Mouse (Mus musculus) forebrain, postnatal 0 days (tissue): Measurements from ENCODE around the gene Celf6. TPM values are rescaled to one million over a fixed set of nuclear protein-coding genes. Genes with fewer than 3 reads are reported as not detected.

Source experiments
- ATAC-seq: fragments of 200-750 bp; cut with Nextera tagmentation; 2 replicates; pipeline ENCODE4 v1.8.0; 2017; ENCODE audit warnings: mild to moderate bottlenecking, moderate library complexity
- DNase-seq: peaks from one replicate; pipeline ENCODE4 v3.0.0-alpha.2; 2015
- H3K27ac ChIP-seq: fragments of 300-500 bp; sonication (generic); 2 replicates; pipeline ENCODE4 v1.5.1; 2014; ENCODE audit warnings: low read depth, mild to moderate bottlenecking, antibody characterized with exemption, low read length, moderate library complexity, mixed read lengths
- H3K27me3 ChIP-seq: fragments of 300-500 bp; sonication (generic); 2 replicates; pipeline ENCODE4 v1.6.1; 2014; ENCODE audit warnings: mild to moderate bottlenecking, low read length, mixed read lengths; ENCODE audit not compliant: insufficient read depth
- H3K36me3 ChIP-seq: fragments of 300-500 bp; sonication (generic); 2 replicates; pipeline ENCODE4 v1.6.1; 2014; ENCODE audit warnings: mild to moderate bottlenecking, moderate library complexity; ENCODE audit not compliant: insufficient read depth
- H3K4me1 ChIP-seq: fragments of 300-500 bp; sonication (generic); 2 replicates; pipeline ENCODE4 v1.6.1; 2014; ENCODE audit warnings: antibody characterized with exemption; ENCODE audit not compliant: insufficient read depth
- H3K4me2 ChIP-seq: fragments of 300-500 bp; sonication (generic); 2 replicates; pipeline ENCODE4 v1.6.1; 2014; ENCODE audit warnings: low read depth, mild to moderate bottlenecking, moderate library complexity
- H3K4me3 ChIP-seq: fragments of 300-500 bp; sonication (generic); 2 replicates; pipeline ENCODE4 v1.5.1; 2014; ENCODE audit warnings: low read depth, low read length, mixed read lengths
- H3K9ac ChIP-seq: fragments of 300-500 bp; sonication (generic); 2 replicates; pipeline ENCODE4 v1.6.1; 2014; ENCODE audit warnings: mild to moderate bottlenecking
- H3K9me3 ChIP-seq: fragments of 300-500 bp; sonication (generic); 2 replicates; pipeline ENCODE4 v1.6.1; 2016; ENCODE audit warnings: low read length
- CTCF ChIP-seq: sonication (generic); IDR thresholded peaks from 2 replicates; pipeline ENCODE4 v1.5.1; 2016; ENCODE audit warnings: antibody characterized with exemption, control low read depth, low read depth
- WGBS: fragments of 180-500 bp; shearing (Covaris S2); extraction: QIAGEN DNeasy Blood & Tissue Kit; methylation state at CpG from one replicate; pipeline ENCODE4 v1.1.7; 2014; 5-methylcytosine and 5-hydroxymethylcytosine counted together
- polyA plus RNA-seq: library from polyadenylated mRNA; unstranded; fragments of >200 nt; fragmentation: Nextera tagmentation; extraction: Ambion mirVana; gene quantifications from 2 replicates; pipeline ENCODE4 v1.2.1, GENCODE M21; 2015
- total RNA-seq: library from RNA; depleted of rRNA; stranded (reverse); fragments of >200 nt; gene quantifications from 2 replicates; pipeline ENCODE4 v1.2.3, GENCODE M21; 2014

Gene Celf6
- total and polyA plus RNA-seq, 2 experiments from 2014 or later: 41.7 to 97.6 TPM

GRCm38 (mm10) chr9:59541617-59542016 is 36.1 kb upstream of the Celf6 start:
- H3K27me3 ChIP-seq: no peaks in the 10 kb centered on the region
- TF ChIP-seq CTCF: no peak
- ATAC-seq (no peak), DNase-seq (no peak)
- H3K4me3 ChIP-seq: no peak overlapping the region
- H3K9ac ChIP-seq: no peak overlapping the region
- peaks cover 22% of the 10 kb centered on the region for H3K4me1 ChIP-seq
- 0 out of 2 replicates have a peak, but pooled peaks cover 2% of the 10 kb centered on the region for H3K36me3 ChIP-seq
- 93% methylated on average over 6 of the region's 6 CpGs for WGBS
- H3K9me3 ChIP-seq: no peaks in the 10 kb centered on the region
- H3K4me2 ChIP-seq: no peak overlapping the region
- no peak overlapping the region for H3K27ac ChIP-seq

GRCm38 (mm10) chr9:59542766-59543324 is 34.9 kb upstream of the Celf6 start:
- no peaks in the 10 kb centered on the region for H3K27me3 ChIP-seq
- H3K4me1 ChIP-seq: peaks cover 22% of the 10 kb centered on the region
- no peak overlapping the region for H3K4me3 ChIP-seq
- TF ChIP-seq CTCF: no peak
- DNase-seq: no peak
- H3K36me3 ChIP-seq: 0 out of 2 replicates have a peak, but pooled peaks cover 6% of the 10 kb centered on the region
- ATAC-seq: no peak
- no peak overlapping the region for H3K9ac ChIP-seq
- H3K9me3 ChIP-seq: no peaks in the 10 kb centered on the region
- H3K27ac ChIP-seq: no peak overlapping the region
- H3K4me2 ChIP-seq: no peak overlapping the region

- ATAC-seq (no peak), DNase-seq (no peak)
- 89% methylated on average over 5 of the region's 5 CpGs for WGBS
- no peak for TF ChIP-seq CTCF
- H3K9me3 ChIP-seq: no peaks in the 10 kb centered on the region
- no peaks in the 10 kb centered on the region for H3K27me3 ChIP-seq
- H3K9ac ChIP-seq: no peak overlapping the region
- no peak overlapping the region for H3K4me3 ChIP-seq
- H3K36me3 ChIP-seq: 0 out of 2 replicates have a peak, but pooled peaks cover 6% of the 10 kb centered on the region
- H3K27ac ChIP-seq: no peak overlapping the region
- no peak overlapping the region for H3K4me2 ChIP-seq
- H3K4me1 ChIP-seq: peaks cover 16% of the 10 kb centered on the region
Observed at GRCm38 (mm10) chr9:59544739-59545138, 33.0 kb upstream of the Celf6 start.

GRCm38 (mm10) chr9:59547869-59548268 is 29.8 kb upstream of the Celf6 start:
- 0 out of 2 replicates have a peak, but pooled peaks cover 6% of the 10 kb centered on the region for H3K36me3 ChIP-seq
- H3K4me1 ChIP-seq: no peaks in the 10 kb centered on the region
- H3K9ac ChIP-seq: no peak overlapping the region
- H3K27me3 ChIP-seq: no peaks in the 10 kb centered on the region
- no peak for TF ChIP-seq CTCF
- no peaks in the 10 kb centered on the region for H3K9me3 ChIP-seq
- 83% methylated on average over 1 of the region's 1 CpGs for WGBS
- H3K4me3 ChIP-seq: no peak overlapping the region
- ATAC-seq (no peak), DNase-seq (no peak)
- H3K4me2 ChIP-seq: no peak overlapping the region
- no peak overlapping the region for H3K27ac ChIP-seq

GRCm38 (mm10) chr9:59548961-59549487 is 28.7 kb upstream of the Celf6 start:
- Histone ChIP-seq H3K9ac (no peak overlapping the region), H3K27me3 (no peaks in the 10 kb centered on the region), H3K36me3 (0 out of 2 replicates have a peak, but pooled peaks cover 7% of the 10 kb centered on the region), H3K4me2 (no peak overlapping the region), H3K4me1 (no peaks in the 10 kb centered on the region), H3K27ac (no peak overlapping the region), H3K9me3 (no peaks in the 10 kb centered on the region), H3K4me3 (no peak overlapping the region)
- WGBS: 55% methylated on average over 2 of the region's 2 CpGs
- ATAC-seq (no peak), DNase-seq (no peak)
- TF ChIP-seq CTCF: no peak

- no peaks in the 10 kb centered on the region for H3K9me3 ChIP-seq
- H3K4me3 ChIP-seq: no peak overlapping the region
- ATAC-seq (no peak), DNase-seq (no peak)
- TF ChIP-seq CTCF: no peak
- H3K4me1 ChIP-seq: no peaks in the 10 kb centered on the region
- no peak overlapping the region for H3K27ac ChIP-seq
- WGBS: 87% methylated on average over 4 of the region's 4 CpGs
- H3K27me3 ChIP-seq: no peaks in the 10 kb centered on the region
- no peak overlapping the region for H3K4me2 ChIP-seq
- H3K36me3 ChIP-seq: 0 out of 2 replicates have a peak, but pooled peaks cover 16% of the 10 kb centered on the region
- no peak overlapping the region for H3K9ac ChIP-seq
Observed at GRCm38 (mm10) chr9:59550077-59550476, 27.6 kb upstream of the Celf6 start.

- Histone ChIP-seq H3K9ac (no peak overlapping the region), H3K27ac (no peak overlapping the region), H3K36me3 (0 out of 2 replicates have a peak, but pooled peaks cover 19% of the 10 kb centered on the region), H3K4me2 (no peak overlapping the region), H3K27me3 (no peaks in the 10 kb centered on the region), H3K4me1 (no peaks in the 10 kb centered on the region), H3K4me3 (no peak overlapping the region), H3K9me3 (no peaks in the 10 kb centered on the region)
- no peak for TF ChIP-seq CTCF
- WGBS: 84% methylated on average over 5 of the region's 5 CpGs
- ATAC-seq (no peak), DNase-seq (no peak)
Observed at GRCm38 (mm10) chr9:59551017-59551416, 26.7 kb upstream of the Celf6 start.
